Mouse (Mus musculus) heart, adult 2 months (tissue): Measurements from ENCODE around the gene Itpr2. TPM values are rescaled to one million over a fixed set of nuclear protein-coding genes. Genes with fewer than 3 reads are reported as not detected.

Experiments
- DNase-seq, 2 experiments: peaks; one replicate each; pipeline ENCODE4 v3.0.0; 2021
- H3K27ac ChIP-seq: fragments of 200-600 bp; 2 replicates; pipeline ENCODE4 v1.8.1; 2022
- H3K27me3 ChIP-seq: fragments of 200-500 bp; 2 replicates; pipeline ENCODE4 v1.6.1; 2012; ENCODE audit warnings: mild to moderate bottlenecking, low read length, inconsistent platforms, mixed read lengths; ENCODE audit not compliant: control insufficient read depth, insufficient read depth
- H3K36me3 ChIP-seq: fragments of 200-500 bp; 2 replicates; pipeline ENCODE4 v1.6.1; 2012; ENCODE audit warnings: low read length, inconsistent platforms; ENCODE audit not compliant: control insufficient read depth, insufficient read depth
- H3K4me1 ChIP-seq: fragments of 200-500 bp; 2 replicates; pipeline ENCODE4 v1.6.1; 2011; ENCODE audit warnings: low read length; ENCODE audit not compliant: control insufficient read depth, insufficient read depth
- H3K4me3 ChIP-seq: fragments of 200-600 bp; 2 replicates; pipeline ENCODE4 v1.8.1; 2022
- H3K79me2 ChIP-seq: fragments of 200-500 bp; replicated peaks from 2 replicates; pipeline ENCODE4 v1.6.1; 2012; ENCODE audit warnings: mild to moderate bottlenecking, inconsistent platforms, low read length, moderate library complexity, mixed read lengths; ENCODE audit not compliant: control insufficient read depth, insufficient read depth
- H3K9ac ChIP-seq: fragments of 200-500 bp; 2 replicates; pipeline ENCODE4 v1.6.1; 2012; ENCODE audit warnings: low read depth, mild to moderate bottlenecking, control low read depth, inconsistent platforms, low read length, mixed read lengths
- CTCF ChIP-seq: fragments of 200-600 bp; IDR thresholded peaks from 2 replicates; pipeline ENCODE4 v1.8.1; 2022; ENCODE audit warnings: antibody characterized with exemption, mild to moderate bottlenecking, moderate library complexity
- EP300 ChIP-seq: fragments of 200-500 bp; IDR thresholded peaks from 2 replicates; pipeline ENCODE4 v1.6.1; 2011; ENCODE audit warnings: low read depth, low read length, control low read depth; ENCODE audit not compliant: insufficient read depth
- POLR2A ChIP-seq: fragments of 200-500 bp; IDR thresholded peaks from 2 replicates; pipeline ENCODE4 v1.6.1; 2011; ENCODE audit warnings: mild to moderate bottlenecking, low read depth, low read length, control low read depth; ENCODE audit not compliant: insufficient read depth
- WGBS: fragments of 180-500 bp; shearing (Covaris S2); methylation state at CpG from one replicate; pipeline ENCODE4 v1.1.7; 2018; 5-methylcytosine and 5-hydroxymethylcytosine counted together
- intact Hi-C: fragments of 180-260 bp; cut with DNase I; formaldehyde crosslinking; loops from one replicate; pipeline ENCODE4 v1.15.1; 2025
- polyA plus RNA-seq: library from polyadenylated mRNA; depleted of rRNA; stranded (reverse); fragments of >200 nt; gene quantifications from 2 replicates; pipeline ENCODE4 v1.2.3, GENCODE M21; 2012
- total RNA-seq, 2 experiments: library from RNA; stranded (reverse); gene quantifications; 2 replicates each; pipeline ENCODE4 v1.2.3; 2021

Itpr2 gene
- total and polyA plus RNA-seq, 3 experiments: 6.6 to 23.7 (median 20.1) TPM

DNA sequence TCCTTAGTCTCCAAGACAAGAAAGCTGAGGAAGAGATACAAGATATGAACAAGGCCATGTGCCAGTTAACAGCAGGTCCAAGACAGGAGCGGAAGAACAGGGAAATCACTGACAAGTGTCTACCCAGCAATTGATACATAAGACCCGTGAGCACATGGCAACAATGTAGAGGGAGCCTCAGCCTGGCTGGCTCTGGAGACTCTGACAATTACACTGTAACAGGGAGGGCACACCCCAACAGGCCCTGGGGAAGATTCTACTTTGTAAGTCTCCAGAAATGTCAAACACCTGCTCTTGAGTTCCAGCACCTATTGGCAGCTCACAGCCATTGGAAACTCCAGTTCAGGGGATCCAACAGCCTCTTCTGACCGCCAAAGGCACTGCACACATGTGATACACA, 3.6 kb downstream of the Itpr2 start:
- no peaks in the 10 kb centered on the region; the same call in 1 of the 2 replicates for H3K79me2 ChIP-seq
- 69% methylated on average over 3 of the region's 3 CpGs for WGBS
- intact Hi-C loops: no loop called here
- H3K27me3 ChIP-seq: no peaks in the 10 kb centered on the region
- peaks cover 10% of the 10 kb centered on the region for H3K4me1 ChIP-seq
- peaks cover 5% of the 10 kb centered on the region for H3K36me3 ChIP-seq
- no peak overlapping the region for H3K9ac ChIP-seq
- no peak for DNase-seq
- no peak overlapping the region for H3K27ac ChIP-seq
- no peak overlapping the region for H3K4me3 ChIP-seq
- TF ChIP-seq POLR2A (no peak), CTCF (no peak)

DNA sequence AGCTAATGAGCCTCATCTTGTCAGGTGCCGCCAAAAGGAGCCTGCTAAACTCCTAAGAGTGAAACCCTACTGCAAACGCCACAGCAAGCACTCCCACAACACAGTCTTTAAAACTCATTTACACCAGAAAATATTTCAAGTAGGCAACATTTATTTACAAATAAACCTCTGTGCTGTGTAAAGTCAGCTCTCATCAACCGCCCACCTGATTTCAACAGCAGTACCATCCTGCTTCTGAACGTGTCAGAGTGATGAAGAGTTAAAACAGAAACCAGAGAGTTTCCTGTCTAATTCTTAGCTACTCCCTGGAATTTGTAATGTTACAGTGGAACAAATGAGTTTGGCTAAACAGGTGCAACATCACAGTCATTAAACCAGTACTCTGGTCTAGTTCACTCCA, 4.2 kb downstream of the Itpr2 start:
- H3K9ac ChIP-seq: no peak overlapping the region
- no peaks in the 10 kb centered on the region for H3K27me3 ChIP-seq
- DNase-seq: no peak
- intact Hi-C loops: loop anchor here (2.0 kb wide), 1 partner anchor 15 kb away; no protein-coding TSS in a partner anchor
- H3K4me3 ChIP-seq: no peak overlapping the region
- peaks cover 10% of the 10 kb centered on the region for H3K4me1 ChIP-seq
- no peak overlapping the region for H3K27ac ChIP-seq
- peaks cover 2% of the 10 kb centered on the region for H3K79me2 ChIP-seq
- 68% methylated on average over 4 of the region's 4 CpGs for WGBS
- TF ChIP-seq CTCF: no peak
- no peak for TF ChIP-seq EP300
- TF ChIP-seq POLR2A: no peak
- peaks cover 5% of the 10 kb centered on the region for H3K36me3 ChIP-seq

DNA sequence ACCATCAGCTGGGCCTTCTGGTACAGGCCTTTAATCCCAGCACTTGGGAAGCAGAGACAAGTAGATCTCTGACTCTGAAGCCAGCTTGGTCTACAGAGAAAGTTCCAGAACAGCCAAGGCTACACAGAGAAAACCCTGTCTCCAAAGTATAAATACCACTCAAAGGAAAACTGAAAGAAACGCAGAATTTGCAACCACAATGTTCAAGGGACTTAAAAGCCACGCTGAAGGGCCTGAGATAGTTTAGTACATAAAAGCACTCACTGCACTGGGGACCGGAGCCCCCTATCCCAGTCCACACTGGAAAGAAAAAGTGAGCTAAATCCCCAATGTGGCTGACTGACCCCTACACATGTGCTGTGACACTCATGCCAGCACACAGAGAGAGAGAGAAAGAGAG, 4.6 kb downstream of the Itpr2 start:
- Histone ChIP-seq H3K27ac (no peak overlapping the region), H3K36me3 (peaks cover 5% of the 10 kb centered on the region), H3K79me2 (peaks cover 2% of the 10 kb centered on the region), H3K4me3 (no peak overlapping the region), H3K27me3 (no peaks in the 10 kb centered on the region), H3K4me1 (peaks cover 9% of the 10 kb centered on the region), H3K9ac (no peak overlapping the region)
- intact Hi-C loops: loop anchor here (2.0 kb wide), 1 partner anchor 15 kb away; no protein-coding TSS in a partner anchor
- WGBS: 83% methylated on average over 3 of the region's 3 CpGs
- no peak for DNase-seq
- TF ChIP-seq EP300 (no peak), POLR2A (no peak), CTCF (no peak)

DNA sequence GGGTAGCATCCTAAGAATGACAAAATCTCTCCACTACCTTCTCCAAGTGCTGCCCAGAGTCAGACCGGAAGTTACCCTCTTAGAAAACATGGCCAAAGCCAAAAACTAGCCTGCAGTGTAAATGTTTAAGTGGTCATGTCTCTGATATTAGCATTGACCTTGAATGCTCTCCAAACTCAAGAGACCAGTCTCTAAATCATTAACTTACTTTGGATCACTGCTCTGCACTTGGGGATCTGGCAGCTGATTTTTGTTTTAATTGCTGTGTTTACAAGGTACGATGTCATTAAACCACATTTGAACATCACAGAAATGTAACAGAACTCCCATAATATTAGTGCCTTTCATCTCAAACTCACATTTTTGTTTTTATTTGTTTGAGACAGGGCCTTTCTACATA, 10.3 kb downstream of the Itpr2 start:
- DNase-seq: no peak
- Histone ChIP-seq H3K36me3 (peaks cover 3% of the 10 kb centered on the region; the same call in 1 of the 2 replicates), H3K9ac (no peak overlapping the region), H3K27ac (no peak overlapping the region), H3K79me2 (peaks cover 5% of the 10 kb centered on the region), H3K4me1 (peaks cover 12% of the 10 kb centered on the region), H3K4me3 (no peak overlapping the region), H3K27me3 (no peaks in the 10 kb centered on the region)
- 67% methylated on average over 2 of the region's 2 CpGs for WGBS
- TF ChIP-seq EP300 (no peak), CTCF (no peak), POLR2A (no peak)
- intact Hi-C loops: no loop called here

DNA sequence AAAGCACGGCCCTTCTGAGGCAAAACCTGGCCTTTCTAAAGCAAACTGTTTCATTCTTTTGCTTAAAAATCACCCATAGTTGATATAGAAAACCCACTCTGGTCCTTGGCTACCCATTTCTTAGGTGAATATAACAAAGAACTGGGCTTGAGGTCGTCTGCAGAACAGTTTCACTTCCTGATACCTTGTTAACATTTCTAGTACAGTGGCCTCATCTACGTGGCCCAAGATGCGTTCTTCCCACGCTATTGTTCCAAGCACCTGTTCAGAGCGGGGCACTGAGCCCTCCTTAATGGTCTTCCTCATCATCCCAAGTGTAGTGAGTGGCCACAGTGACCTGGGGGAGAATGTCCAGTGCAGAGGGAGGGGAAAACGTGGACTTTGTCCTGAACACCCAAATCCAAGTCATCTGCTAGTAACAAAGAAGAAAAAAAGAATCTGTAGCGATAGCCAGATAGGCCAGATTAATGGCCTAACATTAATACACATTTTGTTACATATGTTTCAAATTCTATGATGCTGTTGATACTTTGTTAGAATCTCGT, 11.5 kb downstream of the Itpr2 start:
- peaks cover 5% of the 10 kb centered on the region; the same call in 1 of the 2 replicates for H3K36me3 ChIP-seq
- H3K4me3 ChIP-seq: no peak overlapping the region
- intact Hi-C loops: no loop called here
- peaks cover 14% of the 10 kb centered on the region for H3K4me1 ChIP-seq
- WGBS: 84% methylated on average over 9 of the region's 9 CpGs
- no peak for TF ChIP-seq EP300
- no peak for TF ChIP-seq CTCF
- no peak for TF ChIP-seq POLR2A
- peaks cover 5% of the 10 kb centered on the region for H3K79me2 ChIP-seq
- no peak overlapping the region for H3K9ac ChIP-seq
- H3K27me3 ChIP-seq: no peaks in the 10 kb centered on the region
- H3K27ac ChIP-seq: no peak overlapping the region
- DNase-seq: no peak

DNA sequence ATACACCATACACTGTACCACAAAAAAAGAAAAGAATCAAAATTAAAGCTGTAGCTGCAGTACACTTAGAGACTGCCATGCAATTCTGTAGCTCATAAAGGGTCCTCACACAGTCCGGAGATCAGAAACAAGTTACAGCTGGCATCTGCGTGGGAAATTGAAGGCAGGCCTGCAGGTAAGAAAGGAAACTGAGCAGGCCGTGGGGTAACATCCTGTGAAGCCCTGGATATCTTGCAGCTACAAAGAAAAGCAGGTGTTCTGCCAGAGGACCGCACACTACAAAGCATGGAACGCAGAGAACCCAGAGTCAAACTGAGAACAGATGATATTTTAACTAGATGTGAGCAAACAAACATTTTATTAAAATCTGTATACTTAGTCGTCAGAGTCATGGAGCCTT, 12.2 kb downstream of the Itpr2 start:
- no peak for DNase-seq
- Histone ChIP-seq H3K4me3 (no peak overlapping the region), H3K4me1 (peaks cover 12% of the 10 kb centered on the region), H3K36me3 (peaks cover 5% of the 10 kb centered on the region; the same call in 1 of the 2 replicates), H3K27ac (no peak overlapping the region), H3K27me3 (no peaks in the 10 kb centered on the region), H3K79me2 (peaks cover 5% of the 10 kb centered on the region), H3K9ac (no peak overlapping the region)
- 78% methylated on average over 6 of the region's 6 CpGs for WGBS
- TF ChIP-seq POLR2A: no peak
- TF ChIP-seq CTCF: no peak
- no peak for TF ChIP-seq EP300
- intact Hi-C loops: no loop called here
